Mouse (Mus musculus): ENCODE measurements around the gene Fam78b. TPM values are rescaled to one million over a fixed set of nuclear protein-coding genes. Genes with fewer than 3 reads are reported as not detected.

The Fam78b gene
- polyA plus RNA-seq, 1 experiment = not detected

- no peaks in the 10 kb centered on the region for H3K36me3 ChIP-seq (ENCODE audit: control insufficient read depth)
- no peaks in the 10 kb centered on the region for H3K9me3 ChIP-seq (ENCODE audit: control insufficient read depth, low read length)
- no peak overlapping the region for H3K4me3 ChIP-seq (replicated peaks)
- H3K27me3 ChIP-seq (ENCODE audit: control insufficient read depth) = no peaks in the 10 kb centered on the region
- no peaks in the 10 kb centered on the region for H3K4me1 ChIP-seq (ENCODE audit: control insufficient read depth)
- TF ChIP-seq GATA1 (IDR thresholded peaks at IDR 0.05; ENCODE audit: low read length) = no peak
- no peak for TF ChIP-seq TAL1 (IDR thresholded peaks at IDR 0.05; ENCODE audit: low read length)
Measured at GRCm38 (mm10) chr1:167094589-167095148, 93.5 kb downstream of the Fam78b start.

- TF ChIP-seq TAL1 (IDR thresholded peaks at IDR 0.05; ENCODE audit: low read length) (no peak), GATA1 (IDR thresholded peaks at IDR 0.05; ENCODE audit: low read length) (no peak)
- no peak overlapping the region for H3K4me3 ChIP-seq (replicated peaks)
- no peaks in the 10 kb centered on the region for H3K27me3 ChIP-seq (ENCODE audit: control insufficient read depth)
- no peaks in the 10 kb centered on the region for H3K9me3 ChIP-seq (ENCODE audit: control insufficient read depth, low read length)
- no peaks in the 10 kb centered on the region for H3K36me3 ChIP-seq (ENCODE audit: control insufficient read depth)
- H3K4me1 ChIP-seq (ENCODE audit: control insufficient read depth) = no peaks in the 10 kb centered on the region
Measured at GRCm38 (mm10) chr1:167098741-167099140, 97.5 kb downstream of the Fam78b start.

DNA sequence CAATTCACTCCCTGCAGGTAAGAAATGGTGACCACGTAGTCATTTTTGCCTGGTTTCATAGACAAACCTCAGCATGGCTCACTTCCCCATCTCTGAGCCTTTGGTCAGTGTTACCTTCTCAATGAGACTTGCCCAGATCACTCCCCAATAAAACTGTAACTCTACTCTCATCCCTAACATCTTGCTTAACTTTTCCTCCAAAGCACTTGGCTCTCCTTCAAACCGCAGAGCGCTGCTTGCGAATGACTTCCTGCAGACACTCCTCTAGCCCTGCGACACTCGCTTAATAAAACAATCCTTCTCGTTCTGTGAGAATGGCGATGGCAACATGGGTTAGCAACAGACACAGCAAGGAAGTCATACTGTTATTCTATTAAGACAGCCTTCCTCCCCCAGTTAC, 100.8 kb downstream of the Fam78b start:
- no peak for TF ChIP-seq TAL1 (IDR thresholded peaks at IDR 0.05; ENCODE audit: low read length)
- no peak for TF ChIP-seq GATA1 (IDR thresholded peaks at IDR 0.05; ENCODE audit: low read length)
- Histone ChIP-seq H3K27me3 (ENCODE audit: control insufficient read depth) (no peaks in the 10 kb centered on the region), H3K9me3 (ENCODE audit: control insufficient read depth, low read length) (no peaks in the 10 kb centered on the region), H3K36me3 (ENCODE audit: control insufficient read depth) (no peaks in the 10 kb centered on the region), H3K4me3 (replicated peaks) (no peak overlapping the region), H3K4me1 (ENCODE audit: control insufficient read depth) (no peaks in the 10 kb centered on the region)

DNA sequence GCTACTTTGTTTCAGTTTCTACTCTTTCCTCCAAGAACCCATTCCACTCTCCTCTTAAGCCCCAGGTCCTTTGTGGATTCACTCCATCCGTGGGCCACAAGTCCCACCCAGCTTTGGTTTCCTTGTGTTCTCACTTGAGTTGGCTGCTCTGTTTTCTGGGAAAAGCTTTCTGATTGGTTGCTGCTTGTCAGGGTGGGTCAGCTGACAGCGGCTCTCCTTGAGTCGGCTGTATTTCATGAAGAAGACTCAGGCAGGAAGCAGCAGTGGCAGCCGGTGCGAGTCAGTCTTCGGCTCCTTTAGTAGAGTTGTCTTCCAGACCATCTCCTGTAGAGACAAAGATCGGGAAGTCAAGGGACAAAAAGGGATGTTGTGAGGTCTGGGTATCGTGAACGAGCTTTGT, 101.3 kb downstream of the Fam78b start:
- TF ChIP-seq GATA1 (IDR thresholded peaks at IDR 0.05; ENCODE audit: low read length) (no peak), TAL1 (IDR thresholded peaks at IDR 0.05; ENCODE audit: low read length) (no peak)
- no peaks in the 10 kb centered on the region for H3K4me1 ChIP-seq (ENCODE audit: control insufficient read depth)
- no peaks in the 10 kb centered on the region for H3K9me3 ChIP-seq (ENCODE audit: control insufficient read depth, low read length)
- no peaks in the 10 kb centered on the region for H3K27me3 ChIP-seq (ENCODE audit: control insufficient read depth)
- H3K36me3 ChIP-seq (ENCODE audit: control insufficient read depth) = no peaks in the 10 kb centered on the region
- H3K4me3 ChIP-seq (replicated peaks) = no peak overlapping the region

GRCm38 (mm10) chr1:167104956-167105626, 103.9 kb downstream of the Fam78b start:
- H3K9me3 ChIP-seq (ENCODE audit: control insufficient read depth, low read length) = peaks cover 2% of the 10 kb centered on the region; the same call in 1 of the 2 replicates
- H3K36me3 ChIP-seq (ENCODE audit: control insufficient read depth) = no peaks in the 10 kb centered on the region
- TF ChIP-seq TAL1 (IDR thresholded peaks at IDR 0.05; ENCODE audit: low read length) (no peak), GATA1 (IDR thresholded peaks at IDR 0.05; ENCODE audit: low read length) (no peak)
- no peak overlapping the region for H3K4me3 ChIP-seq (replicated peaks)
- no peaks in the 10 kb centered on the region for H3K27me3 ChIP-seq (ENCODE audit: control insufficient read depth)
- no peaks in the 10 kb centered on the region for H3K4me1 ChIP-seq (ENCODE audit: control insufficient read depth)

DNA sequence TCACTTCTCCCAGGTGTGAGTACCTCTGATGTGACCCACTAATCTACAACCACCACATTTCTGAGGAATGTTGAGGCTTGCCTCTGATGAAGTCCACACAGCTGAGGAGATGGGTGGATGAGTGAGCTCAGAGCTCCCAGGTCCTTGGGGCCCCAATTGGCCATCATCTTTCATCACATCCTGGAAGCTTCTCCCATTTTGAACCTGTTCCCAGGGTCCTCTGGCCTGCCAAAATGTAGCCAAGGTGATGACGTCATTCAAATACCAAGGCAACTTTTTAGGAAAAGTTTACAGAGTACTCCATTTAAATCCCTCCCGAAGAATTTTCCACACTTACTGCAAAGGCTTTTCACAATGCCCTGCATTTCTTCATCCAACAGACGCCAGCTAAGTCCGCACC, 104.7 kb downstream of the Fam78b start:
- TF ChIP-seq GATA1 (IDR thresholded peaks at IDR 0.05; ENCODE audit: low read length) (no peak), TAL1 (IDR thresholded peaks at IDR 0.05; ENCODE audit: low read length) (no peak)
- no peaks in the 10 kb centered on the region for H3K27me3 ChIP-seq (ENCODE audit: control insufficient read depth)
- H3K4me1 ChIP-seq (ENCODE audit: control insufficient read depth) = no peaks in the 10 kb centered on the region
- H3K4me3 ChIP-seq (replicated peaks) = no peak overlapping the region
- peaks cover 2% of the 10 kb centered on the region; the same call in 1 of the 2 replicates for H3K9me3 ChIP-seq (ENCODE audit: control insufficient read depth, low read length)
- no peaks in the 10 kb centered on the region for H3K36me3 ChIP-seq (ENCODE audit: control insufficient read depth)

GRCm38 (mm10) chr1:167108973-167109509, 107.8 kb downstream of the Fam78b start:
- TF ChIP-seq TAL1 (IDR thresholded peaks at IDR 0.05; ENCODE audit: low read length) (no peak), GATA1 (IDR thresholded peaks at IDR 0.05; ENCODE audit: low read length) (no peak)

GRCm38 (mm10) chr1:167114363-167115050, 113.3 kb downstream of the Fam78b start:
- H3K4me3 ChIP-seq (replicated peaks) = no peak overlapping the region
- peaks cover under 1% of the 10 kb centered on the region; the same call in 1 of the 2 replicates for H3K9me3 ChIP-seq (ENCODE audit: control insufficient read depth, low read length)
- no peaks in the 10 kb centered on the region for H3K4me1 ChIP-seq (ENCODE audit: control insufficient read depth)
- H3K36me3 ChIP-seq (ENCODE audit: control insufficient read depth) = no peaks in the 10 kb centered on the region
- no peak for TF ChIP-seq TAL1 (IDR thresholded peaks at IDR 0.05; ENCODE audit: low read length)
- no peak for TF ChIP-seq GATA1 (IDR thresholded peaks at IDR 0.05; ENCODE audit: low read length)
- H3K27me3 ChIP-seq (ENCODE audit: control insufficient read depth) = no peaks in the 10 kb centered on the region

More at GRCm38 (mm10) chr1:167108973-167109509, 107.8 kb downstream of the Fam78b start:
- no peaks in the 10 kb centered on the region for H3K4me1 ChIP-seq (ENCODE audit: control insufficient read depth)
- H3K36me3 ChIP-seq (ENCODE audit: control insufficient read depth) = no peaks in the 10 kb centered on the region
- peaks cover 2% of the 10 kb centered on the region; the same call in 1 of the 2 replicates for H3K9me3 ChIP-seq (ENCODE audit: control insufficient read depth, low read length)
- H3K27me3 ChIP-seq (ENCODE audit: control insufficient read depth) = no peaks in the 10 kb centered on the region
- H3K4me3 ChIP-seq (replicated peaks) = no peak overlapping the region

GRCm38 (mm10) chr1:167115121-167115520, 113.9 kb downstream of the Fam78b start:
- Histone ChIP-seq H3K4me1 (ENCODE audit: control insufficient read depth) (no peaks in the 10 kb centered on the region), H3K36me3 (ENCODE audit: control insufficient read depth) (no peaks in the 10 kb centered on the region), H3K4me3 (replicated peaks) (no peak overlapping the region), H3K9me3 (ENCODE audit: control insufficient read depth, low read length) (peaks cover 2% of the 10 kb centered on the region; the same call in 1 of the 2 replicates), H3K27me3 (ENCODE audit: control insufficient read depth) (no peaks in the 10 kb centered on the region)
- no peak for TF ChIP-seq TAL1 (IDR thresholded peaks at IDR 0.05; ENCODE audit: low read length)
- TF ChIP-seq GATA1 (IDR thresholded peaks at IDR 0.05; ENCODE audit: low read length) = no peak

All from erythroblast, embryonic 14.5 days (primary cell).